Mouse (Mus musculus): Measurements from ENCODE around the gene Defb43. TPM values are rescaled to one million over a fixed set of nuclear protein-coding genes. Genes with fewer than 3 reads are reported as not detected.
A peak's percentile ranks its signal among the peaks of the same experiment; 100 is the strongest.

Gene Defb43
- not detected for total RNA-seq (2021)
- long read RNA-seq, experiment 1, result 0 reads
- long read RNA-seq, experiment 2, result 0 reads

DNA sequence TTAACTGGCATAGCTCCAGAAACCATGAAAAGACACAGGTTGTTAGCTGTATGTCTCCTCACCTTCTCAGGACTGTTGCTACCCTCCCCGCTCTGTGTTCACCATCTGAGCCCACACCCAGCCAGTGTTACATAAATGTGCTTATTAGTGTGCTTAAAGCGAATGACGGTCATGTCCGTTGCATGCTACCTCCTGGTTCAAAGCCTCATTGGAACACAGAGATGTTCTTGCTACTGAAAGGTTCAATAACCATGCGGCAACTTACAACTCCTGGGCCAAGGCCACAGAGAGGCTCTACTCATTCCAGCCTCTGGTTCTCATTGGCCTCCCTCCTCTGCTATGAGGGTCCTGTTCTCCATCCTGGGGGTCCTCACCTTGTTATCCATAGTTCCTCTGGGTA, at the start of gene Defb43:
TSS of gene Defb43 (plus strand) at position 301 of the 400 bp plus-strand sequence.
- DNase-seq, result no peak
- no peak within 1 kb of the TSS for H3K4me3 ChIP-seq
- H3K27ac ChIP-seq, result no peak within 1 kb of the TSS
- intact Hi-C loops (cut with DNase I), result no loop called here
- no peak for TF ChIP-seq CTCF (IDR thresholded peaks at IDR 0.05)

DNA sequence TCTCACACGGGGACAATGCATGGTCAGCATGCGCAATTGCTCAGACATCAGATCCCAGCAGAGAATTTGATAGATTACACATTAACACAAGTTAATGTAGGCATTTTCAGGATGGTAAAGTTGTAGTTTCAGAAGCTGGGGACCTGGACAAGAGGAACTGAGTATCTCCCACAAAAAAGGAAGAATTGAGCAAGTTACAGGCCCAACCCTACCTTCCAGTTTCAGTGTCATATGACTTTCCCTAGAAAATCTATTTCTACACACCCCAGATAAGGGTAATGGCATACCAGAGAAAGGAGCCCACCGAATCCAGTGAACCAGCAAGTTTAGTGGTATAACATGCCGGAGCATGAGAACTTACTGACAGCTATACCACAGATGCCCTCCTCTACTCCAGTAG, 47.9 kb upstream of the Defb43 start:
- TF ChIP-seq CTCF (IDR thresholded peaks at IDR 0.05), result no peak
- H3K27ac ChIP-seq, result no peak overlapping the region
- intact Hi-C loops (cut with DNase I), result no loop called here
- no peak overlapping the region for H3K4me3 ChIP-seq
- DNase-seq, result no peak

DNA sequence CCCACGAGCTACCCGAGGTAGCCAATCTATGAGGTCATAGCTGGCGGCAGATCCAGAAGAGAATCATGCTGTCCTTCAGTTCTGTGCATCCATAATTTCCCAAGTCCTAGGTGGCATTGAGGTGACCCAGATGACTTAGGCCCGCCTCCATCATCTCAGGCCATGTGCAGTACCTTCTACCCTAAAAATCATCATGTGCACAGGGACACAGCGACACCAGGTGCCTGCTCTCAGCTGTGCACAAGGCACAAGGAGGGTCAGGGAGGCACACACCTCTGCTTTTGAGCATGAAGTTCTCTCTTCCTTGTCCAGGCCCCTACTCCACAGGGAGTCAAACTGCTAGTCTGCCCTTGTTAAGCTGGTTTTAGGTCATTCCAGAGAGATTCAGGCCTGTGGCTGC, 46.2 kb upstream of the Defb43 start:
- H3K27ac ChIP-seq, result no peak overlapping the region
- DNase-seq, result no peak
- H3K4me3 ChIP-seq, result no peak overlapping the region
- intact Hi-C loops (cut with DNase I), result no loop called here
- peak; percentile 19; the same call in 1 of the 2 replicates for TF ChIP-seq CTCF (IDR thresholded peaks at IDR 0.05)

DNA sequence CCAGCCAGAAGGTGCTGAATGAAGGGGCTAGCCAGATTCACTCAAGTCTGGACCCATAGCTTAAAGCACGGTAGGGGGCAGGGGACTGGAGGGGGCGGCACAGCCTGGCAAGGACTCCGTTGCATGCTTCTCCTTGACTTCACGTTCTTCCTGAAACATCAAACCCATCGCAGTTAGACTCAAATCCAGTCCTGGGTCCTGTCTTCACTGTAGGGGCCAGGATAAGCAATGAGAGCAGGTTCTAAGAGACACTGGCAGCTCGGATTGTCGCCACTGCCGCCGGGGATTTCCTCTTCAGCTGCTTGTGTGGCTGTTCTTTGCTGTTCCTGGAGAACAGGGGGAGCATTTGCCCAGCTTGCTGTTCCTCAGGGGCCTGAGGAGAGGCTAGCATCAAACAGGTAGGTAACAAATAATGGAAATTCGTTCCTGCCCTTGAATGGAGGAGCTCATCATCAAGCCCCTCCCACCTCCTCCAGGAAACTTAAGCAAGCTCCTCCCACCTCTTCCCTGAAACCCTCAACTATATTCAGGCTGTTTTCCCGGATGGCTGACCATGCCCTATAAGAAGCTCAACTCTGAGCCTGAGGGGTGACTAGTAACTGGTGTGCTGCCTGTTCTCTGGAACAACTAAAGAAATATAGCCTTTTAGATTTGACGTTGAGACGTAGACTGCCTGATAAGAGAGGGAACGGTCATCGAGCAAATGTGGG, 45.6 kb upstream of the Defb43 start:
- intact Hi-C loops (cut with DNase I), result no loop called here
- H3K4me3 ChIP-seq, result peak overlapping the region; percentile 59
- DNase-seq, result no peak
- no peak for TF ChIP-seq CTCF (IDR thresholded peaks at IDR 0.05)
- no peak overlapping the region for H3K27ac ChIP-seq

- intact Hi-C loops (cut with DNase I), result loop anchor here (1.0 to 5.0 kb wide), 3 partner anchors 338 to 483 kb away; partner anchors contain the start of gene Fam124a
- peak; percentile 89 for TF ChIP-seq CTCF (IDR thresholded peaks at IDR 0.05)
- H3K27ac ChIP-seq, result no peak overlapping the region
- DNase-seq, result peak; percentile 78
- H3K4me3 ChIP-seq, result peak overlapping the region; percentile 23; the same call in 1 of the 2 replicates
These were observed 36.5 kb upstream of the Defb43 start for GRCm38 (mm10) chr14:62975046-62975445.

DNA sequence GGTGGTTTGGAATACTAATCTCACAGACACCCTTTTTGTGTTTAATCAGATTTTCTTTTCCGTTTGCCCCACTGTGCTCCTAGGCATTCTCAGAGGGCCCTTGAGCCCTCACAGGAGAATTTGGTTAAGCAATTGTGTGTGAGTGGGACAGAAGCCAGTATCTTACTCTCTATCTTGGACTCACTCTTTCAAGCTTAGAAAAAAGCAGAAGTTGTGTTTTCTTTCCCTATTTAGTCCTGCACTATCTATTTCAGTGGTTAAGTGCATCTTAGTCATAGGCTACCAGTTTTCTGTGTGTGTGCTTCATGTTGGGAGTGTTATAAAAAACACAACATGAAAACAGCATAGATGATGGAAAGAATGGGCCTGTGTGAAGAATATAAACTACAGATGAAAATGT, 31.8 kb upstream of the Defb43 start:
- Histone ChIP-seq H3K4me3 (no peak overlapping the region), H3K27ac (no peak overlapping the region)
- intact Hi-C loops (cut with DNase I), result loop anchor here (5.0 kb wide), 2 partner anchors 343 to 423 kb away; partner anchors contain the start of gene Fam124a
- DNase-seq, result no peak
- TF ChIP-seq CTCF (IDR thresholded peaks at IDR 0.05), result no peak

DNA sequence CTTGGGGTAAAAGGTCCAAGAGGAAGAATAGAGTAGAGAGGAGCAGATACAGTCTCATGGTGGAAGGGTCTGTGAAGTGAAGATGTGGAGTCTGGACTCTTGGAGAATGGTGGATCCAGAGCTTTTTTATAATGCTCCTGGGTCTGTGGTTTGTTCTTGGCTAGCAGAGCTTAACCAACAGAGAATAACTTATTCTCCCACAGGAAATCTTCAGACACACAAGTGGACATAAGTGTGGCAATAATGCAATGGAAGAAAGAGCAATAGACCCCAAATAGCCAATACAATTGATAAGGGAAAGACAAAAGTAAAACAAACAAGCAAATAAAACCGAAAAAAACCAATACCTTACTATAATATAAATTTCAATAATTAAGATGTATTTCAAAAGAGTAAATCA, 27.2 kb upstream of the Defb43 start, which contains the start of gene Defb48:
TSS of gene Defb48 (minus strand) at position 101 of the 400 bp plus-strand sequence.
- no peak for DNase-seq
- Histone ChIP-seq H3K4me3 (no peak within 1 kb of the TSS), H3K27ac (no peak within 1 kb of the TSS)
- intact Hi-C loops (cut with DNase I), result no loop called here
- no peak for TF ChIP-seq CTCF (IDR thresholded peaks at IDR 0.05)

DNA sequence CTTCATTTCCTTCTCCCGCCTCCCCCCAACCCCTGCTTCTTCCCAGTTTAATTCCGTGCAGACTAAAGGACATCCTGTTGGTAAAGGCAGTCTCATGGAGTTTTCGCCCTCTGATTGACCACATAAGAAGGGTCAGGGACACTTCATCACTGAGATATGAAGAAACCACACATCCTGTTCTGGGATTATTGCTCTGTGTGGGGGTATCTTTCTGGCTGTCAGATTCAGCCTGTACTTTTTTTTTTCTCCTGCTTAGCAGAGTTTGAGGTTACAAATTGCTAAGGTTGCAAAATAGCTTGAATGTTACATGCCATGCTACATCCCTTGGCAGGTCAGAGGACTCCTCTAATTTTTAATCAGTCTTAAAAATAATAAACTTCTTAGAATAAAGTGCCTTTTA, 20.3 kb upstream of the Defb43 start:
- Histone ChIP-seq H3K4me3 (no peak overlapping the region), H3K27ac (no peak overlapping the region)
- intact Hi-C loops (cut with DNase I), result no loop called here
- no peak for DNase-seq
- TF ChIP-seq CTCF (IDR thresholded peaks at IDR 0.05), result no peak

DNA sequence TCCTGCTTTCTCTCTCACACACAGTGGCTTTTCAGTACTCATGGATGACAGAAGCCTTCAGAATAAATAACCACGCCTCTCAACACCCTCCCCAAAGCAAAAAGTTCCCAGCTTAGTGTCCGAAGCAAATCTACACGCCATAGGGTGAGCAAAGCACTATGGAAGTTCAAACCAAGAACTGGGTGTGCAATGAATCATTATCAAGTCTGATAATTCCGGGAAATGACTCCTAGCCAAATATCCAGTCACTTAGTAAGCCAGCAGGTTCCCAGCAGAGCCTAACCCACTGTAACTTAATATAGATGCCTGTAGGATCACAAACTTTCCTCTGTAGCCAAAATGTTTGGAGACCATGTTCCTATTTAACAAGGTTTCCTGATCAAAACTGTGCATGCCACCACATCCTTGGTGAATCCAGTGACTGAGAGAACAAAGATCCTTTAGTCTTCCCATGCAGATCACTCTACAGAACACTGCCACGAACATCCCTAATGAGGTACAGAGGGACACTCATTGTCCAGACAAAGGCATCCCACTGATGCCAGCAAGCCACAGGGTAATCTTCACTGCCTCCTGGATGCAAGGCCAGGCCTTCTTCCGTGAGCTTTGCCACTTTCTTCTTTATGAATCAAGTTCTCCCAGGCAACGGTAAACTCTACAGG, 19.6 kb upstream of the Defb43 start:
- TF ChIP-seq CTCF (IDR thresholded peaks at IDR 0.05), result no peak
- no peak for DNase-seq
- Histone ChIP-seq H3K27ac (no peak overlapping the region), H3K4me3 (no peak overlapping the region)
- intact Hi-C loops (cut with DNase I), result no loop called here

GRCm38 (mm10) chr14:62997777-62998176, 13.8 kb upstream of the Defb43 start, which contains the start of gene Defb47:
Gene Defb47 (plus strand): TSS chr14:62998077.
- no peak for DNase-seq
- no peak for TF ChIP-seq CTCF (IDR thresholded peaks at IDR 0.05)
- intact Hi-C loops (cut with DNase I), result no loop called here
- H3K4me3 ChIP-seq, result no peak within 1 kb of the TSS
- no peak within 1 kb of the TSS for H3K27ac ChIP-seq

GRCm38 (mm10) chr14:62998977-62999376, 12.6 kb upstream of the Defb43 start:
- intact Hi-C loops (cut with DNase I), result no loop called here
- Histone ChIP-seq H3K27ac (no peak overlapping the region), H3K4me3 (no peak overlapping the region)
- DNase-seq, result no peak
- no peak for TF ChIP-seq CTCF (IDR thresholded peaks at IDR 0.05)

DNA sequence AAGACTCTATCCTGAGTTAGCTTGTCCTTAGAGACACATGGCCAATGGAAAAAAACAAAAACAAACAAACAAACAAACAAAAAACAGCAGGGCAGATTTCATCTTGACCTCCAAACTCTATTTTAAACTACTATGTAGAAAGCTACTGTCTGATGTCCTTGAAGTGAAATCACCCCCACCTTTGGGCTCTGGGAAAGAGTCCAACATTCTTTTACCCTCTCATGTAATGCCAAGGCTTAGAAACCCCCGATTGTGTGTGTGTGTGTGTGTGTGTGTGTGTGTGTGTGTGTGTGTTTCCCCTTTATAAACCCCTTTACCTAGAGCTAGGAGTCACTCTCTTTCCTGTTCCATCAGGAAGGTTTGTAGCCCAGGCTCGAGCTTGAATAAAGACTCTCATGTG, 9.0 kb upstream of the Defb43 start:
- no peak overlapping the region for H3K4me3 ChIP-seq
- intact Hi-C loops (cut with DNase I), result no loop called here
- no peak overlapping the region for H3K27ac ChIP-seq
- TF ChIP-seq CTCF (IDR thresholded peaks at IDR 0.05), result no peak
- no peak for DNase-seq

GRCm38 (mm10) chr14:63013082-63013481, 1.5 kb downstream of the Defb43 start:
- Histone ChIP-seq H3K4me3 (no peak overlapping the region), H3K27ac (no peak overlapping the region)
- intact Hi-C loops (cut with DNase I), result no loop called here
- DNase-seq, result no peak
- no peak for TF ChIP-seq CTCF (IDR thresholded peaks at IDR 0.05)
